Mouse (Mus musculus) heart, postnatal 10 days (tissue): ENCODE measurements at regions not wholly inside any gene's neighbourhood (a gene's known extent, or its start where the extent isn't known, plus 50 kb on each side); places are given as distances from the start of the nearest gene placed in this dataset.

Experiments used
- DNase-seq, 2 experiments: peaks; one replicate each; pipeline ENCODE4 v3.0.0; 2021
- intact Hi-C: fragments of 180-260 bp; cut with DNase I; formaldehyde crosslinking; loops from one replicate; pipeline ENCODE4 v1.15.1; 2025

- no peak for DNase-seq
- intact Hi-C loops, result no loop called here
Measured at GRCm38 (mm10) chr14:110276192-110276591, 478.8 kb downstream of the Slitrk6 start.

DNA sequence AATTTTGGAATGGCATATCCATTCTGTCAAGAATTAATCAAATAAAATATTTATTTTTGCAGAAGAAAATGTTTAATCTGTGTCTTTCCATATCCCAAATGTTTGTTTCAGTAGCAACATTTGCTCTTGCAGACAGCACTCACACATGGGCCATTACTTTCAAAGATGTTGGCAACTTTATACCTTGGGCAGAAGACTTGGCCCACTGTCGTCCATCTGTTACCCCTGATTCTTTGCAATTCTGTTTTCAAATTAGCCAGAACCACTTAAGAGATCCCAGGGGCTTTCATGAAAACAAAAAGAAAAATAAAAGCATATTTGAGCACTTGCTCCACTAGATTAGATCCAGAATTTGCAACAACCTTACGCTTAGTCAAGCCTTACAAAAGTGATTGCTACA, 483.7 kb downstream of the Slitrk6 start:
- DNase-seq, result no peak
- intact Hi-C loops, result no loop called here

DNA sequence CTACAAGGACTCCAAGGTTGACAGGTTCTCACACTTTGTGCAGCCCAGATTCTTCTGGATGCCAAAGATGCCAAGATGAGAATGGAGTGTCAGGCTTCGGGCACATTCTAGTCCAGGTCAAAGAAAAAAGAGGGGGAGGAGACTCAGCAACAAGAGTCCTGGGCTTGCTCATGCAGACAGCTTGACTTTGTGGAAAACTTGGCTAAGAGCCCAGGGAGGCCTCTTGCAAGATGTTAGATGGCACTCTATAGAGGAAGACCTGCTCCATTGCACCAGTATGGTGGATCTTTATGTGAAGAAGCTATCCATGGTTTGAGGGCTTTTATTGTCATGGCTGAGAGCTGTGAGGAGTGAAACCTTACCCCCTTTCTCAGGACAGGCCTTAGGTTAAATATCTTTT, 510.5 kb downstream of the Slitrk6 start:
- intact Hi-C loops, result no loop called here
- no peak for DNase-seq

DNA sequence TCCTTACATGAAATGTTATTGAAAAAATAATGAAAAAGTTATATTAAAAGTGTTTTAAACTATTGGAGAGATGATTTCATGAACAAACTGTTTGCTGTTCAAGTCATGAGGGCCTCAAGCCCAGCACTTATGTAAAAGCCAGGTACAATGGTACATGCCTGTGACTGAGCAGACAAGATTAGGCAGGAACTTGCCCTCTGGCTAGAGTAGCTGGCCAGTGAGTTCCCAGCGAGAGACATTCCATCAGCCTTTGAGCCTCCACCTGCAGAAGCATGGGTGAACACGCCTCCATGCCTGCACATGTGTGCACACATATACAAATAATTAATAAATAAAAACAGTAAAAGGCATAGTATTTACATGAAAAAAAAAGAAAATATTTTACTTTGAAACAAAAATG, 511.4 kb downstream of the Slitrk6 start:
- intact Hi-C loops, result no loop called here
- DNase-seq, result no peak

DNA sequence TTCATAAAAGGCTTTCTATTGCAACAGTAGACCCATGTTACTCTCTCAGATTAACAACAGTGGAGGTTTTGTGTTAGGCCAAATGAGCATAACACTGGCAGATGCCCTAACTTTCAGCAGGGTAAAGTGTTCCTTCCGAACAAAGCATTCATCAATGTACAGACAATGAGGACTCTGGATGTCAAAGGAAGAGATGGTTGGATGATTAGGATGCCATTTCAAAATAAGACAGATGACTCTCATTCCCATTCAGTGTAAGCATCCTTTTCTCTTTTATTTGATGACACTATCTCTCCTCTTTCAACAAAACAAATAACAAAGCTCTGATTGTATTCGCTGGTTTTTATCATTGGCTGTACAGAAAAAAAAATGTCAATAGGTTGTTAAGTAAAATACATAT, 516.1 kb downstream of the Slitrk6 start:
- intact Hi-C loops, result no loop called here
- DNase-seq, result no peak

- DNase-seq, result no peak
Measured at GRCm38 (mm10) chr14:110224678-110225446, 530.1 kb downstream of the Slitrk6 start.

DNA sequence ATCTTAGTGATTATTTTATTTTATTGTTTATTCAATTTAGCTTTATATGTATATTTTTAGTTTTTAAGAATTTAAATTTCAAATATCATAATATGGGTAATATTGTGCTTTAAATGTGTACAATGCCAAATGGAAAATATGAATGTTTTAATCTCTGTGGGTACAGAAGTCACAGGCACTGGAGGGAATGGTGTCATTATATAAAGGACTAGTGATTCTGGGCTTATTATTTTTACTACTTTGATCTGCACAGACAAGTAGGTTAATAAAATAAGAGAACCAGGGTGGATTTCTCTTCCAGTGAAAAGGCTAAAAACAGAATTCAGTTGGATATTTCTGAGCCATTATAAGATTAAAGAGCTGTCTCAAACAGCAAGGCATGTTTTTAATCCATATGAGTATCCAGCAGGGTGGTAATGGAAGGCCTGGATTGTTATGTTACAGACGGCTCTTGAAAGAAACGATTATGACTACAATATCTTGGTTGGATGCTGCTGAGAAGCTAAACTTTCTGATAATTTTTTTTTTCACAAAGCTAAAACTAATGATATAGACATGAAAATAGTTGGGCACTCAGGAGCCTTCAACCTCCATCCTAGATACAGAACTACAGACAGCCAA, 563.9 kb downstream of the Slitrk6 start:
- intact Hi-C loops, result no loop called here
- DNase-seq, result no peak

More at GRCm38 (mm10) chr14:110224678-110225446, 530.1 kb downstream of the Slitrk6 start:
- intact Hi-C loops, result no loop called here

GRCm38 (mm10) chr14:110190471-110190870, 564.5 kb downstream of the Slitrk6 start:
- no peak for DNase-seq
- intact Hi-C loops, result no loop called here

GRCm38 (mm10) chr14:110179166-110179565, 575.8 kb downstream of the Slitrk6 start:
- intact Hi-C loops, result no loop called here
- DNase-seq, result no peak

DNA sequence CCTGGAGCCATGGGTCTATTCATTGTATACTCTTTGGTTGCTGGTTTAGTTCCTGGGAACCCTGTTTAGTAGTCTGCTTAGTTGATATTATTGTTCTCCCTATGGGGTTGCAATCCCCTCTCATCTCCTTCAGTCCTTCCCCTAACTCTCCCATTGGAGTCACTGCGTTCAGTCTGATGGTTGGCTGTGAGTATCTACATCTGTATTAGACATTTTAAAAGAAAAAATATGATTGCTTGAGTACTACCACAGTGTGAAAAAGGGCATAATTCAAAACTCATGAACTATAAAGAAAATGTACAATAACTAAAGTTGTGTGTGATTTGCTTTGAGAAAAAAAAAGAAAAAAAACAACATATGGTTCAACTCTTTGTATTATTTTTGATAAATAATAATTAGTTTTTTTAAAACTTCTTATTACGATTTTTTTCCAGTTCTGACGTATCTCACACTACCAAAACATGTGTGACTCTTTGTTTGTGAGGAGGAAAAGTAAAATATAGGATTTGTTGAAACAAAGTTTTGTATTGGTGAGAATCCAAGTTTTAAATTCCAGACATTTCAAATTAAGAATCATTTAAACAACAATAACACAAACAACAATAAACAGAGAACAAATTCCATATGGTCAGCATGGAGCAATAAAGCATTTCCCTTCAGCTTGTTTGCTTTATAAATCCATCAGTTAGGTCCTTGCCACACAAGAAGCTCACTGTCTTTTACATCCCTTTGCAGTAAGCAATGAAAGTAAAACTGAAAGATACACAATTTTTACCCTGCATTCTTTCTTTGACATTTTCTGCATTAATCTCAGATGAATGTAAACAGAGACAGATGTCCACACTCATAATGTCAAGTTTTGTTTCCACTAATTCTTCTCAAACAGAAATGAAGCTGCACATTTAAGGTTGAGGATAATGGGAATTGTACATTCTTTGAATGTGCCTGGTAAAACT, 583.5 kb downstream of the Slitrk6 start:
- DNase-seq, result no peak
- intact Hi-C loops, result no loop called here

DNA sequence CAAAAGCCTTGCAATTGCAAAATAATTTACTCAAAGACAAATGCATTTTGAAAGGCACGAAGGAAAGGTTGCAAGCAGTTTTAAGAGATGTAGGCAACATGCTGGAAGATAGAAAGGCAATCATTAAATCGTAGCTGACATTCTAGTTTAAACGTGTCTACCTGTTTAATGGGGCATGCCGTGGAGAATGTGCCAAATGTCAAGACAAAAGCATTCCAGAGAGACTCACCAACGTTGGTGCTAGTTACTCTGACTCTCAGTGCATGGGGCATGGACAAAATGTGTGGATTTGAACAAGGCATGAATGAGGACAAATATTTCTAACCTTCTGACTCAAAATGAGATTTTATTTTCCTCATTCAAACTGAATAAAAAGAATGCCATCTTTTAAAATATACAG, 586.3 kb downstream of the Slitrk6 start:
- no peak for DNase-seq
- intact Hi-C loops, result no loop called here

DNA sequence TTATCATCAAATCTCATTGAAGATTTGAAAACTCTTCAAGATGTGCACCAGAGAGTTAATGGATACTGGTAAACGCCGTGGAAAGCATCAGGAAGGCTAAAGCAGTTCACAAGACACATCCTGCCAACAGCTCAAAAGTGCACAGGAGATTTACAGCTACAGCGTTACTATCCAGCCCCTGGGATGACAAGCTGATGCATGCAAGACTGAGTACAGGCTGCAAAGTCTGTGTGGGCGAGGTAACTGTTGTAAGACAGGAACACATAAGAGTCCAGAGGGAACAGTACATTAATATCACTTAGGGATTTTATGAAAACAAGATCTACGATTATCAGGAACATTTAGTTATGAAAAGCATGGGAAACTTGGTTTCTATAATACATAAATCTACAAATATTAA, 626.7 kb downstream of the Slitrk6 start:
- DNase-seq, result no peak
- intact Hi-C loops, result no loop called here

- intact Hi-C loops, result no loop called here
- no peak for DNase-seq
Measured at GRCm38 (mm10) chr14:110125936-110126710, 628.8 kb downstream of the Slitrk6 start.

DNA sequence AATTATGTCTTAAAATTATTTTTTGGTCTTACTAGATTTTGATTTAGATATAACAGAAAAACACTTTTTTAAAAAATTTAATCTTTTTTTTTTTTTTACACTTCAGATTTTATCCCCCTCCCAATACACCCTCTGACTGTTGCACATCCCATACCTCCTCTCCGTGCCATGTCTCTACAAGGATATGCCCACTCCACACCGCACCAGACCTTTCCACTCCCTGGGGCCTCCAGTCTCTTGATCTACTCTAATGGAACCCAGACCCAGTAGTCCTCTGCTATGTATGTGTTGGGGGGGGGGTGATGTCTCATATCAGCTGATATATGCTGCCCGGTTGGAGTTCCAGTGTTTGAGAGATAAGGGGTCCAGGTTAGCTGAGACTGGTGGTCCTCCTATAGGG, 632.2 kb downstream of the Slitrk6 start:
- intact Hi-C loops, result no loop called here

GRCm38 (mm10) chr14:110115578-110115977, 639.4 kb downstream of the Slitrk6 start:
- DNase-seq, result no peak
- intact Hi-C loops, result no loop called here

More for the DNA sequence above, 632.2 kb downstream of the Slitrk6 start:
- no peak for DNase-seq

- intact Hi-C loops, result no loop called here
- no peak for DNase-seq
Measured at GRCm38 (mm10) chr14:110100852-110101251, 654.1 kb downstream of the Slitrk6 start.

DNA sequence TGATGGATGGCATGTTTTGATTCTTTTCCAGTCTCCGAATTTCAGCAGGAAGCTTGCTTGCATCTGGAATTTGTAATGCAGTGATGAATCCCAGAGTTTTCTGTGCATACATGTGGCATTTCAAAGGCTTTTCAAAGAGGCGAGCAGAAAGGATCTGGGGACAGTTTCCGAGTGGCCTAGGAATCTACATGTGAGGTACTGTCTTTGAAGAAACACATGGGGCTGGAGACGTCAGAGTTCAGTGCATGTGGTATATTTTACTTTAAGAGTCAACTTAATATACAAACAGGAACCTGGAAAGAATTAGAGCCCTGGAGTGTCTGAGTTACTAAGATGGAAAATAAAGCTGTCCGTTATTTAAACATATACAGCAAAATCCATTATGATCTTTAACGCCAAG, 676.6 kb downstream of the Slitrk6 start:
- intact Hi-C loops, result no loop called here

DNA sequence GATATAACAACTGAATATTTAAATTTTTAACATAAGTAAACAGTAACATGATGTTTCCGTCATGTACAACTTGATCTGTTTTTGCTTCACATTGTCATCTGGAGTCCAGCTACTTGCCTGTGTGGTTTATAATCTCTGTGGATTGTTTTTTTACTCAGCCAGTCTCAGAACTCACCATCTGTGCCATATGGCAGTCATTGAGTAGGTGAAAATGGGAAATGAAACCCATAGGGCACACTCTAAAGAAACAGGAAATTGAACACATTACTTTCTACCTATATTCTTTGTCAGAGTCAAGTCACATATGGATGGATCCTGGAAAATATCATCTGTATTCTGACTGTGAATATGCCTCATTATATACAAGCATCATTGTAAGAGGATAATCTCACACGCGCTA, 707.2 kb downstream of the Slitrk6 start:
- intact Hi-C loops, result no loop called here
- no peak for DNase-seq

More for the DNA sequence above, 676.6 kb downstream of the Slitrk6 start:
- DNase-seq, result no peak

DNA sequence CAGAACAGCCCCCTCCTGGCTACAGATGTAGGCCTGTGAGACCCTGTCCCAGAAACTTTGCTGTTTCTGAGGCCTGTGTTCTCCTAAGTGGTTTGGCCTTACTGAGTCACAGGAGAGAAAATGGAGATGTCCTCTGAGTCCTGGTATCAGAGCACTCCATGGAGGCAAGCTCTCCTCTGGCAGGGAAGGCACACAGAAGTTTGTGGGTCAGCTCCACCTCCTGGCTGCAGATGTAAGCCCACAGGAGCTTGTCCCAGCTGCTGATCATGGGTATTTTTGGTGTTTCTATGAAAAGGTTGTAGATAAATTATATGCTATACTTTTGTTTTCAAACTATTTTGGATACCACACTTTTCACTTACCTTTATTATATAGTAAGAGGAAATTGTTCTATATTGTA, 711.7 kb downstream of the Slitrk6 start:
- DNase-seq, result no peak
- intact Hi-C loops, result no loop called here

DNA sequence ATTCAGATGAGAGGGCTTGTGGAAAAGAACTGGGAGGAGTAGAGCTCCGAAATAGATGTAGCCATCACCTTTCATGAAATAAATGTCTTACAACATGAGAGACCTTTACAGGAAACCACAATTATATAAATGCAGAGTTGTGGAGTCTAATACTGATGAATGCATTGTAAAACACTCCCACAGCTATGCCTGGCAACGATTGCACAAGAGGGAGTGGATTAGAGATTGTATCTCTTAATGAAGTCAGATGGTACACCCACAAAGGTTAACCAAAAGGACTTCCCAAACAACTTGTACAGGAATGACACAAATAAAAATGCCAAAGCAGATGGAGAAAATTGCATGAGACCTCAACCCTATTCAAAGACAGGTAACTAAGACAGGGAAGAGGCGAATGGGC, 733.1 kb downstream of the Slitrk6 start:
- intact Hi-C loops, result no loop called here
- DNase-seq, result no peak

GRCm38 (mm10) chr14:110015126-110015525, 739.8 kb downstream of the Slitrk6 start:
- intact Hi-C loops, result no loop called here
- no peak for DNase-seq
